Mouse (Mus musculus) kidney, adult 2 months (tissue): Measurements from ENCODE around the gene Duoxa2. TPM values are rescaled to one million over a fixed set of nuclear protein-coding genes. Genes with fewer than 3 reads are reported as not detected.

Experiments used
- DNase-seq: peaks from one replicate; pipeline ENCODE4 v3.0.0; 2021
- H3K27ac ChIP-seq: fragments of 200-500 bp; 2 replicates; pipeline ENCODE4 v1.5.1; 2012; ENCODE audit warnings: low read depth, low read length, control low read depth, inconsistent platforms; ENCODE audit not compliant: insufficient read depth
- H3K27me3 ChIP-seq: fragments of 200-500 bp; replicated peaks from 2 replicates; pipeline ENCODE4 v1.6.1; 2012; ENCODE audit warnings: mild to moderate bottlenecking, moderate library complexity, low read length, inconsistent platforms; ENCODE audit not compliant: control insufficient read depth, insufficient read depth
- H3K36me3 ChIP-seq: fragments of 200-500 bp; 2 replicates; pipeline ENCODE4 v1.6.1; 2012; ENCODE audit warnings: mild to moderate bottlenecking, moderate library complexity, low read length, inconsistent platforms; ENCODE audit not compliant: control insufficient read depth, insufficient read depth
- H3K4me1 ChIP-seq: fragments of 200-500 bp; 2 replicates; pipeline ENCODE4 v1.6.1; 2011; ENCODE audit warnings: low read length; ENCODE audit not compliant: control insufficient read depth, insufficient read depth
- H3K4me3 ChIP-seq: fragments of 200-500 bp; 2 replicates; pipeline ENCODE4 v1.5.1; 2011; ENCODE audit warnings: mild to moderate bottlenecking, low read depth, low read length, control low read depth; ENCODE audit not compliant: insufficient read depth
- CTCF ChIP-seq: fragments of 200-500 bp; conservative IDR thresholded peaks from 2 replicates; pipeline ENCODE4 v1.5.1; 2011; ENCODE audit warnings: low read depth, mild to moderate bottlenecking, control low read depth, low read length, moderate library complexity, mixed read lengths; ENCODE audit not compliant: insufficient read depth, insufficient read length
- POLR2A ChIP-seq: fragments of 200-500 bp; IDR thresholded peaks from one replicate; pipeline ENCODE4 v1.6.1; 2011; ENCODE audit warnings: low read depth, low read length, control low read depth
- WGBS: fragments of 180-500 bp; shearing (Covaris S2); methylation state at CpG from one replicate; pipeline ENCODE4 v1.1.7; 2018; 5-methylcytosine and 5-hydroxymethylcytosine counted together
- polyA plus RNA-seq: library from polyadenylated mRNA; depleted of rRNA; stranded (reverse); fragments of >200 nt; gene quantifications from 2 replicates; pipeline ENCODE4 v1.2.3, GENCODE M21; 2012; rRNA removed

Gene Duoxa2
- polyA plus RNA-seq: 0.20 TPM in 1 of 2 replicates, not detected in the other

DNA sequence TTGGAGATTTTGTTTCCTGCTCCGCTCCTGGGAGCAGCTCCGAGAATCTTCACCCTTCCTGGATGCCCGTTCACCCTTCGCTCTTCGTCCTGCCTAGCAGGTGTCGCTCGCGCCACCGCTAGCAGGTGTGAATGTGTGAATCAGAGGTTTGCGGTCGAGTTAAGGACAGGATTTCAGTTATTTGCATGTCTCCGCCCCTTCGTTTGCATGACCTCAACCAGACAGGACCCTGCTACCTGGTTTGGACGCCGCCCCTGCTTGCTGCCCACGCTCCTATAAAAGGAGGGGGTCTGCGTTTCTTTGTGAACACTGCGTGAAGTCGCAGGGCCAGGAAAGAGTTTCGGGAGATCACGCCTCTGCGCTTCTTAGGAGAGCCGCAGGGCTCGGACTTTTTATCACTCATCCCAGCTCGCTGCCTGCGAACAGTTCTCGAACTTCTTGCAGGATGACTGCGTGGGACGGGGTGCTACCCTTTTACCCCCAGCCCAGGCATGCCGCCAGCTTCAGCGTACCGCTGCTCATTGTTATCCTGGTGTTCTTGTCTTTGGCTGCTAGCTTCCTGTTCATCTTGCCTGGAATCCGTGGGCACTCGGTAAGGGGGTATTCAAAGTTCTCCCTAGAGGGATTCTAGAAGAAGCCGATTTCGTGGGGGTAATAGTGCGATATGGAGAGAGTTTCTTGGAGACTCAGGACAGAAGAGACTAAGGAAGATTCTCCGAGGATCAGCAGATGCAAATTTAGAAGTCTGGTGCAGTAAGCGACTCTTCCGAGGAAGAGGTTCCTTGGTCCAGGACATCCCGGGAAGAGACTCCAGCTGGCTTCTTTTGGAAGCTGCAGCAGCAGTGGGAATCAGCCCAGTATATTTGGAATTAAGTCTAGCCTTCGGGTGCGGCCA, at the start of gene Duoxa2:
Gene Duoxa2 (plus strand): TSS at position 305 of the 895 bp plus-strand sequence.
- no peak within 1 kb of the TSS for H3K27ac ChIP-seq
- peak; percentile 36 for DNase-seq
- H3K27me3 ChIP-seq: peaks cover 12% of the 10 kb centered on the region
- 2% methylated on average over 43 of the region's 43 CpGs for WGBS
- no peak for TF ChIP-seq CTCF
- H3K36me3 ChIP-seq: no peaks in the 10 kb centered on the region
- H3K4me3 ChIP-seq: peak within 1 kb of the TSS; percentile 23; the same call in 1 of the 2 replicates
- H3K4me1 ChIP-seq: peaks cover 9% of the 10 kb centered on the region

DNA sequence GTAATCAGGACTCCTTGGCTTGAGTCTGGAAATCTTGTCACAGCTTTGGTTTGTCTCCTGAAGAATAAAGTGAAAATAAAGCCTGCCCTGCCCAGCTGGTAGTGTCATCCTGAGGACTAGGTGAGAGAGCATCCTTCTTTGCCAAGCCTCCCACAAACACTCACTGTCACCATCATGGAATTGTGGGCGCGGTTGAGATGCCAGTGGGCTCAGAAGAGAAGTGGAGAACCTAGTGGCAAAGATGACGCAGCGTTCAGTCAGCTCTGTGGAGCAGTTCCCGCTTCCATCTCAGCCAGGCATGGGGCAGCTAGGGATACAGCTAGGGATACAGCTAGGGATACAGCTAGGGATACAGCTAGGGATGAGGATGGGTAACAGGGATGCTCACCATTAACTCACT, 42.7 kb upstream of the Duoxa2 start:
- DNase-seq: no peak
- 92% methylated on average over 5 of the region's 5 CpGs for WGBS
- Histone ChIP-seq H3K27ac (no peak overlapping the region), H3K4me3 (no peak overlapping the region), H3K27me3 (no peaks in the 10 kb centered on the region), H3K36me3 (peaks cover 23% of the 10 kb centered on the region), H3K4me1 (no peaks in the 10 kb centered on the region)
- TF ChIP-seq POLR2A (no peak), CTCF (no peak)

GRCm38 (mm10) chr2:122260729-122261128, 38.0 kb upstream of the Duoxa2 start:
- Histone ChIP-seq H3K27ac (no peak overlapping the region), H3K4me3 (no peak overlapping the region), H3K4me1 (no peaks in the 10 kb centered on the region), H3K27me3 (no peaks in the 10 kb centered on the region), H3K36me3 (peaks cover 18% of the 10 kb centered on the region)
- TF ChIP-seq CTCF: no peak
- no peak for TF ChIP-seq POLR2A
- no peak for DNase-seq
- WGBS: 73% methylated on average over 5 of the region's 5 CpGs

GRCm38 (mm10) chr2:122264690-122265089, 34.0 kb upstream of the Duoxa2 start:
- no peak for TF ChIP-seq CTCF
- TF ChIP-seq POLR2A: no peak
- 86% methylated on average over 3 of the region's 3 CpGs for WGBS
- Histone ChIP-seq H3K4me1 (no peaks in the 10 kb centered on the region), H3K4me3 (no peak overlapping the region), H3K36me3 (peaks cover 15% of the 10 kb centered on the region), H3K27ac (no peak overlapping the region), H3K27me3 (no peaks in the 10 kb centered on the region)
- DNase-seq: no peak

- H3K27ac ChIP-seq: no peak overlapping the region
- no peak for TF ChIP-seq POLR2A
- TF ChIP-seq CTCF: peak; percentile 29; the same call in 1 of the 2 replicates
- no peaks in the 10 kb centered on the region for H3K27me3 ChIP-seq
- DNase-seq: peak; percentile 61
- H3K4me1 ChIP-seq: no peaks in the 10 kb centered on the region
- H3K4me3 ChIP-seq: no peak overlapping the region
- H3K36me3 ChIP-seq: peaks cover 12% of the 10 kb centered on the region
- WGBS: 87% methylated on average over 7 of the region's 7 CpGs
Observed at GRCm38 (mm10) chr2:122266407-122267193, 32.1 kb upstream of the Duoxa2 start.

- H3K27me3 ChIP-seq: no peaks in the 10 kb centered on the region
- no peak for TF ChIP-seq POLR2A
- no peak for TF ChIP-seq CTCF
- no peak for DNase-seq
- no peak overlapping the region for H3K4me3 ChIP-seq
- WGBS: 93% methylated on average over 3 of the region's 3 CpGs
- H3K36me3 ChIP-seq: no peaks in the 10 kb centered on the region
- H3K4me1 ChIP-seq: no peaks in the 10 kb centered on the region
- no peak overlapping the region for H3K27ac ChIP-seq
Observed at GRCm38 (mm10) chr2:122278769-122279168, 19.9 kb upstream of the Duoxa2 start.

DNA sequence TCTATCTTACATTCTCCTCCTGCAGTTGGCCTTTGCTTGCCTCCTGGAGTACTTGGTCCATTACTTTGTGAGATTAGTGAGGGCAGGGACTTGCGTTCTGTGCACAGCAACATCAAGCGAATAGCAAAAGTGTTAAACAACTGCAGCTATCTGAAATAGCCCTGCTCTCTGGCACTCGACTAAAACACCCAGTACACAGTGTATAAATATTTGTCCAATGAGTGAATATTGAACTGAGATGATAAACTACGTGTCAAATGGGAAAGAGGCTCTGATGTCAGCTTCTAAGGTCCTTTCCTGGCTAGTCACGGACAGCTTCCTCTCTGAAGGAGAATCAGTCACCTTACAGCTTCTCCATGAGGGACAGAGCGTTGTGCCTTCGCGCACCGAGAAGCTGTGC, 14.6 kb upstream of the Duoxa2 start:
- TF ChIP-seq POLR2A: no peak
- no peak for TF ChIP-seq CTCF
- 85% methylated on average over 9 of the region's 9 CpGs for WGBS

More for the DNA sequence above, 14.6 kb upstream of the Duoxa2 start:
- Histone ChIP-seq H3K27me3 (no peaks in the 10 kb centered on the region), H3K27ac (no peak overlapping the region), H3K36me3 (no peaks in the 10 kb centered on the region), H3K4me1 (no peaks in the 10 kb centered on the region), H3K4me3 (no peak overlapping the region)
- no peak for DNase-seq
